Mouse (Mus musculus) liver, embryonic 11.5 days (tissue): ENCODE measurements around the gene Ppp1r2. TPM values are rescaled to one million over a fixed set of nuclear protein-coding genes. Genes with fewer than 3 reads are reported as not detected.

Source experiments
- microRNA-seq: library from miRNA; unstranded; fragments of <30 nt; microRNA quantifications from one replicate; pipeline ENCODE4, GENCODE M21; 2017; ENCODE audit warnings: borderline number of aligned reads
- polyA plus RNA-seq: library from polyadenylated mRNA; unstranded; fragments of >200 nt; fragmentation: Nextera tagmentation; extraction: Ambion mirVana; gene quantifications from 2 replicates; pipeline ENCODE4 v1.2.1, GENCODE M21; 2014

The Ppp1r2 gene
- polyA plus RNA-seq, 1 experiment from 2014 or later = 69.0 TPM

Small RNAs within 50 kb of the gene (microRNA-seq; reads per million reads assigned to microRNA genes)
- not detected for gene Gm27415

Other genes starting within 250 kb of the Ppp1r2 start
- 10.7 and 10.9 TPM in 2 replicates for gene Xxylt1, start 193.8 kb downstream of the Ppp1r2 start, polyA plus RNA-seq
- gene Acap2, start 74.0 kb downstream of the Ppp1r2 start, polyA plus RNA-seq = 17.2 and 19.9 TPM in 2 replicates
- 0.51 TPM in 1 of 2 replicates, not detected in the other for gene Apod, start 39.5 kb upstream of the Ppp1r2 start, polyA plus RNA-seq
- 42.8 and 47.2 TPM in 2 replicates for gene Bdh1, start 147.0 kb upstream of the Ppp1r2 start, polyA plus RNA-seq